18 mouse cellular contexts compared by ENCODE assay signal in genomic region chr9:65050981-65051380, GRCm38 (mm10). TPM values are rescaled to one million over a fixed set of nuclear protein-coding genes. Genes with fewer than 3 reads are reported as not detected.
"Had no signal": no experiment of that assay in that cellular context is flagged by ENCODE, and none has a peak within 500 bp of the region (broad histone marks: within the 10 kb centered on the region; RNA-seq: fewer than 3 reads in every experiment).

No protein-coding gene starts in this region.

- H3K4me1 ChIP-seq: lung, embryonic 15.5 days; midbrain, embryonic 13.5 days; midbrain, embryonic 15.5 days; neural tube, embryonic 12.5 days had no signal

- H3K4me2 ChIP-seq: lung, embryonic 15.5 days; midbrain, embryonic 11.5 days; midbrain, embryonic 13.5 days; midbrain, embryonic 15.5 days; neural tube, embryonic 12.5 days had no signal

- DNase-seq: lung, adult 2 months; lung, postnatal 14 days; lung, postnatal 36 days; right cerebral cortex, postnatal 25 days; right cerebral cortex, postnatal 4 days; spleen, adult 18-20 months; thymus, adult 18-20 months; thymus, postnatal 14 days; thymus, postnatal 36 days had no signal

- H3K27ac ChIP-seq: lung, embryonic 15.5 days; macrophage; midbrain, embryonic 13.5 days; midbrain, embryonic 15.5 days; neural tube, embryonic 12.5 days had no signal

- H3K27me3 ChIP-seq: lung, embryonic 15.5 days; megakaryocyte, embryonic 14.5 days; midbrain, embryonic 13.5 days; midbrain, embryonic 15.5 days; neural tube, embryonic 12.5 days had no signal

- H3K9ac ChIP-seq: lung, embryonic 15.5 days; midbrain, embryonic 13.5 days; midbrain, embryonic 15.5 days; neural tube, embryonic 12.5 days had no signal

- H3K4me3 ChIP-seq: lung, embryonic 15.5 days; megakaryocyte, embryonic 14.5 days; midbrain, embryonic 13.5 days; midbrain, embryonic 15.5 days; neural tube, embryonic 12.5 days had no signal

- ATAC-seq: lung, postnatal 0 days; midbrain, embryonic 13.5 days; midbrain, embryonic 15.5 days had no signal

- H3K9me3 ChIP-seq: lung, embryonic 15.5 days; megakaryocyte, embryonic 14.5 days; midbrain, embryonic 13.5 days; midbrain, embryonic 15.5 days; neural tube, embryonic 12.5 days had no signal

RNA-seq across cellular contexts. Expression of gene Igdcc4, which starts 50.3 kb away (rescaled TPM):
- total RNA-seq: neutrophil, adult 5-6 weeks had no signal
